Mouse (Mus musculus) midbrain, embryonic 13.5 days (tissue): ENCODE measurements around the gene Ankmy1. TPM values are rescaled to one million over a fixed set of nuclear protein-coding genes. Genes with fewer than 3 reads are reported as not detected.
A peak's percentile ranks its signal among the peaks of the same experiment; 100 is the strongest.

ENCODE experiments used
- ATAC-seq: fragments of 200-750 bp; cut with Nextera tagmentation; 2 replicates; pipeline ENCODE4 v1.8.0; 2017; ENCODE audit warnings: mild to moderate bottlenecking, moderate TSS enrichment, moderate library complexity
- H3K27ac ChIP-seq: fragments of 300-500 bp; sonication (generic); 2 replicates; pipeline ENCODE4 v1.5.1; 2015; ENCODE audit warnings: inconsistent platforms, mild to moderate bottlenecking, moderate library complexity
- H3K27me3 ChIP-seq: fragments of 300-500 bp; sonication (generic); 2 replicates; pipeline ENCODE4 v1.6.1; 2015; ENCODE audit warnings: mild to moderate bottlenecking, inconsistent platforms
- H3K36me3 ChIP-seq: fragments of 300-500 bp; sonication (generic); 2 replicates; pipeline ENCODE4 v1.6.1; 2015; ENCODE audit warnings: mild to moderate bottlenecking, inconsistent platforms
- H3K4me1 ChIP-seq: fragments of 300-500 bp; sonication (generic); replicated peaks from 2 replicates; pipeline ENCODE4 v1.6.1; 2015; ENCODE audit warnings: inconsistent platforms
- H3K4me2 ChIP-seq: fragments of 300-500 bp; sonication (generic); replicated peaks from 2 replicates; pipeline ENCODE4 v1.6.1; 2015; ENCODE audit warnings: moderate library complexity, mild to moderate bottlenecking, inconsistent platforms
- H3K4me3 ChIP-seq: fragments of 300-500 bp; sonication (generic); replicated peaks from 2 replicates; pipeline ENCODE4 v1.5.1; 2015; ENCODE audit warnings: mild to moderate bottlenecking, inconsistent platforms
- H3K9ac ChIP-seq: fragments of 300-500 bp; sonication (generic); replicated peaks from 2 replicates; pipeline ENCODE4 v1.6.1; 2015; ENCODE audit warnings: mild to moderate bottlenecking, inconsistent platforms
- H3K9me3 ChIP-seq: fragments of 300-500 bp; sonication (generic); 2 replicates; pipeline ENCODE4 v1.6.1; 2016; ENCODE audit warnings: mild to moderate bottlenecking, inconsistent platforms
- WGBS: fragments of 180-500 bp; shearing (Covaris S2); methylation state at CpG from one replicate; pipeline ENCODE4 v1.1.7; 2015; 5-methylcytosine and 5-hydroxymethylcytosine counted together
- polyA plus RNA-seq: library from polyadenylated mRNA; unstranded; fragments of >200 nt; fragmentation: Nextera tagmentation; extraction: Ambion mirVana; gene quantifications from 2 replicates; pipeline ENCODE4 v1.2.1, GENCODE M21; 2015

Gene Ankmy1
- polyA plus RNA-seq, 1 experiment from 2014 or later = 1.0 TPM

DNA sequence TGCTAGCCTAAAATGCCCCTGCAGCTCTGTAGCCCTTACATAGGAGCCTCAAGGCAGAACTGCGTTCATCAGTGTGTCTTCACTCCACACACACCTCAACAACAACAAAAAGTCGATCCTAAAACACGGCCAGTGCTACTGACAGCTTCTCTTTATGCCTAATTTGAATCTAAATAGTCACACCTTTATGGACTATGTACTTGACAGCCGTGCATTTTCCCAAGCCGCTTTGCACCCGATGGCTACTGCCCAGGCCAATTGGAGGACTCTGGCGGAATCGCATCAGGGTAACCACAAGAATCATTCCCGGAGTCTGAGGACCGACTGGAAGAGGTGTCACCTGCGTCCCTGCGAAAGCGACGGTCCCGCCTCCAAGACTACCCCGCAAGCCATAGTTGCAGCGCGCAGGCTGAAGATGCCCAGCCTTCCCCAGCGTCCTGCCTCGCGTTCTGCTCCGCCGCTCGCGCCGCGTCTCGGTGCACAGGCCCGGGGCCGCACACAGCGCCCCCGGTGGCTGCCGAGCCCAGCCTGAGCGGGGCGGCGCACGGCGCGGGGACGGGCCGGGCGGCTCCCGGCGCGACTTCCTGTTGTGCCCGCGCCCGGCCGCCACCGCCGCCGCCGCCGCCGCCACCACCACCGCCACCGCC is 7.7 kb upstream of the Ankmy1 start, which contains the start of gene Rnpepl1:
TSS of gene Rnpepl1 (plus strand) at position 545 of the 647 bp plus-strand sequence.
- WGBS = under 1% methylated on average over 34 of the region's 57 CpGs
- Histone ChIP-seq H3K9ac (peak within 1 kb of the TSS; percentile 94), H3K27ac (peak within 1 kb of the TSS; percentile 96), H3K4me3 (peak within 1 kb of the TSS; percentile 86), H3K9me3 (no peaks in the 10 kb centered on the region), H3K4me1 (peaks cover 50% of the 10 kb centered on the region), H3K36me3 (peaks cover 16% of the 10 kb centered on the region), H3K4me2 (peak within 1 kb of the TSS; percentile 96), H3K27me3 (peaks cover 15% of the 10 kb centered on the region; the same call in 1 of the 2 replicates)
- ATAC-seq = peak; percentile 79

- no peak for ATAC-seq
- Histone ChIP-seq H3K27me3 (peaks cover 15% of the 10 kb centered on the region; the same call in 1 of the 2 replicates), H3K4me1 (peaks cover 50% of the 10 kb centered on the region), H3K9me3 (no peaks in the 10 kb centered on the region), H3K27ac (no peak overlapping the region), H3K4me2 (peak overlapping the region; percentile 96; the same call in 1 of the 2 replicates), H3K36me3 (peaks cover 3% of the 10 kb centered on the region), H3K4me3 (no peak overlapping the region), H3K9ac (no peak overlapping the region)
- 67% methylated on average over 4 of the region's 4 CpGs for WGBS
These were observed 6.4 kb upstream of the Ankmy1 start for GRCm38 (mm10) chr1:92909068-92909467.

- Histone ChIP-seq H3K36me3 (no peaks in the 10 kb centered on the region), H3K9ac (no peak overlapping the region), H3K4me1 (peaks cover 46% of the 10 kb centered on the region), H3K4me3 (no peak overlapping the region), H3K4me2 (no peak overlapping the region), H3K9me3 (no peaks in the 10 kb centered on the region), H3K27ac (no peak overlapping the region), H3K27me3 (peaks cover 15% of the 10 kb centered on the region; the same call in 1 of the 2 replicates)
- WGBS = 89% methylated on average over 3 of the region's 3 CpGs
- ATAC-seq = no peak
These were observed 6.0 kb upstream of the Ankmy1 start for GRCm38 (mm10) chr1:92908664-92909063.

DNA sequence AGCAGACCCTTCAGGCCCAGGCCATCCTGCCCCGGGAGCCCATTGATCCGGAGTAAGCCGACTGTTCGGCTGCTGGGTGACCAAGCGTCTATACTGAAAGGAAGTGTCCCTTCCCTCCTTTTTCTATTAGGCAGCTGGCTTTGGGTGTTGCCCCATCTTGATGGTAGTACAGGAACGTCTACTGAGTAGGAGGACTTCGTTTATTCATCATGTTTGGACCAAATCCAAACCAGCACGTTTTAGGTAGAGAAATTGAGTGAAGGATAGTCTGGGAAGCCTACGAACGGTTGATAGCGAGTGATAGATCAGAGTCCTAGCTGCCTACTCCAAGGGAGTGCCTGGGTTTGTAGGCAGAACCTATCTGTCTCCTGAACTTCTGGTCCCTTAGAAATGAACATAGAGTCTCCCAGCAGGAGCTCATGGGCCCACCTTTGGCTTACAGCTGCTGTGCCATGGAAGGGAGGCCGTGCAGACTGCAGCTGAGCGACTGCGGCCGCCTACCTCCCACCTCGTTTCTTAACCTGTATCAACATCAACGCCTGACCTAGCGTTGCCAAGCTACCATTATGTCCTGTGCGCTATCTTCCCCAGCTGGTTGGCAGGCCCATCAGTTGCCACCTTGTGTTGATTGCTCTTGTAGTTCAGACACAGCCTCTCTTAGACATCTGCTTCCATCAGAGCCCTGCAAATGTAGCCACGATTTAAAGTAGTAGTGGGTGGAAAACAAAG is 5.1 kb upstream of the Ankmy1 start:
- 48% methylated on average over 20 of the region's 20 CpGs for WGBS
- Histone ChIP-seq H3K4me1 (peaks cover 48% of the 10 kb centered on the region), H3K27me3 (peaks cover 15% of the 10 kb centered on the region; the same call in 1 of the 2 replicates), H3K27ac (peak overlapping the region; percentile 91), H3K4me2 (peak overlapping the region; percentile 66), H3K4me3 (peak overlapping the region; percentile 70), H3K9me3 (no peaks in the 10 kb centered on the region), H3K9ac (peak overlapping the region; percentile 75), H3K36me3 (no peaks in the 10 kb centered on the region)
- ATAC-seq = no peak

GRCm38 (mm10) chr1:92906779-92907631 is 4.3 kb upstream of the Ankmy1 start, which contains the start of gene Dusp28:
Gene Dusp28 (plus strand): TSS chr1:92906981.
- Histone ChIP-seq H3K9ac (peak within 1 kb of the TSS; percentile 75), H3K27ac (peak within 1 kb of the TSS; percentile 91), H3K9me3 (no peaks in the 10 kb centered on the region), H3K4me3 (peak within 1 kb of the TSS; percentile 70), H3K36me3 (no peaks in the 10 kb centered on the region), H3K27me3 (peaks cover 15% of the 10 kb centered on the region), H3K4me1 (peaks cover 46% of the 10 kb centered on the region), H3K4me2 (peak within 1 kb of the TSS; percentile 66)
- ATAC-seq = peak; percentile 88
- under 1% methylated on average over 81 of the region's 81 CpGs for WGBS

DNA sequence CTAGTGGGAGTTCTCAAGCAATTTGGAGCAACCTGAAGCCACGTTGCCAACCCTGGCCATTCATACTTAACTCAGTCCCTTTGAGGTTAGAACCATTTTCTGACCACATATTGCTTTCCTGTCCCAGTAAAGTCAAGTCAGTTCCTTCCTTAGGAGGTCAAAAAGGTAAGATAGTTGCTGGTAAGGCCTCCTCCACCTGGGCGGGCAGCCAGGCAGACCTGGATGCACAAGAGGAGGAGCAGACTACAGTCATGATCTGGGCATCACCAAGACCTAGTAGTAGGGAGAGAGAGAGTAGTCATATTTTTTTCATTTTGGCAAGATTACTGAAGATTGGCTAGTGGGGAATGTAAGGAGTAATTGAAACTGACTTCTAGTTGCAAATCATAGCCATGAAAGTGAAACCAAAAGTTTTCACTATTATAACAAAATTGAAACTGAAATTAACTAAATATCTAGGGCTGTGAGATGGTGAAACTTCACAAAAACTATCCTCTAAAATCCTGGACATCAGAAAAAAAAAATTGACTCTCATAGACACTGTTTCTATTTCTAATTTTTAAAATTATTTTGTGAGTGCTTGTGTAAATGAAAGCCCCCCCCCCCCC is 3.1 kb upstream of the Ankmy1 start:
- H3K4me2 ChIP-seq = no peak overlapping the region
- H3K4me3 ChIP-seq = no peak overlapping the region
- H3K36me3 ChIP-seq = no peaks in the 10 kb centered on the region
- 93% methylated on average over 2 of the region's 2 CpGs for WGBS
- H3K4me1 ChIP-seq = peaks cover 37% of the 10 kb centered on the region
- ATAC-seq = no peak
- H3K9ac ChIP-seq = no peak overlapping the region
- no peak overlapping the region for H3K27ac ChIP-seq
- peaks cover 27% of the 10 kb centered on the region for H3K27me3 ChIP-seq
- no peaks in the 10 kb centered on the region for H3K9me3 ChIP-seq

DNA sequence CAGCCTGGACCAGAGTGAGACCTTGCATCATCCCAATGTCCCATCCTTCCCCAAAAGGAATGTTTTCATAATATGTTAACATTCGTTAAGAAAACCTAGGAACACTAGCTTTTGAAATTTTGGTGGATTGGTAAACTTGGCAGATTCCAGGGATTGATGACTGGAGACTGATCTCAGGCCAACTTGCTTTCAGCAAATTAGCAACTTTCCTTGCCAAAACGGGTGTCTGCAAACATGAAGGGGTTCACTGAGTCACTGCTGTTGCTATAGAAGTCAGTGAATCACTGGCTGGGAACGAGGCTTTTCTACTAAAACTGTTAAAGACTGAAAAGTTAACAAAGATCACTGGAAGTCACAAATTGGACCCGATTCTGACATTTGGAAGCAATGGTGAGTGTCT is 921 bp upstream of the Ankmy1 start:
- H3K9ac ChIP-seq = no peak overlapping the region
- H3K9me3 ChIP-seq = no peaks in the 10 kb centered on the region
- H3K4me1 ChIP-seq = peaks cover 24% of the 10 kb centered on the region
- WGBS = 84% methylated on average over 4 of the region's 4 CpGs
- no peak overlapping the region for H3K4me2 ChIP-seq
- H3K27me3 ChIP-seq = peaks cover 30% of the 10 kb centered on the region
- no peak for ATAC-seq
- H3K4me3 ChIP-seq = no peak overlapping the region
- H3K27ac ChIP-seq = no peak overlapping the region
- H3K36me3 ChIP-seq = no peaks in the 10 kb centered on the region

- 9% methylated on average over 3 of the region's 3 CpGs for WGBS
These were observed 7.6 kb downstream of the Ankmy1 start for GRCm38 (mm10) chr1:92895089-92895488.

DNA sequence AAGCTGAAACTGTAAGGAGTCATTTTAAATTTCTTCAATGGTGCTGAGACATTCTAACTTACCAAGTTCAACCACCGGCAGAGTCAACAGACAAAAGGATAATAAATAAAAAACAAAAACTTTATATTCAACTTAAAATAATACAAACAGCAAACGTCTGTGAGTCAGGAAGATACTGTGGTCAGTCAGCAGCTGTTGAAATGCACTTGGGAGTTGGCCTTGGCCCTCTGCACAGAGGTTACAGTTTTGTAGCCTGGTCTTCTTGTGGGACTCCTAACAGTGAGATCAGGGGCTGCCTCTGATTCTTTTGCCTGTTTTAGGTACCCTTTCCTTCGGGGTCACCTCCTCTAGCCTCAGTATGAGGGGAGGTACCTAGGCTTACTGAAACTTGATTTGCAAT is 8.8 kb downstream of the Ankmy1 start:
- no peak overlapping the region for H3K27ac ChIP-seq
- H3K4me3 ChIP-seq = no peak overlapping the region
- WGBS = 78% methylated on average over 3 of the region's 3 CpGs
- H3K9me3 ChIP-seq = no peaks in the 10 kb centered on the region
- H3K9ac ChIP-seq = no peak overlapping the region
- H3K36me3 ChIP-seq = no peaks in the 10 kb centered on the region
- H3K27me3 ChIP-seq = 0 out of 2 replicates have a peak, but pooled peaks cover 3% of the 10 kb centered on the region
- no peaks in the 10 kb centered on the region for H3K4me1 ChIP-seq
- ATAC-seq = no peak
- H3K4me2 ChIP-seq = no peak overlapping the region

More at GRCm38 (mm10) chr1:92895089-92895488, 7.6 kb downstream of the Ankmy1 start:
- peak; percentile 85 for ATAC-seq
- Histone ChIP-seq H3K36me3 (no peaks in the 10 kb centered on the region), H3K4me3 (no peak overlapping the region), H3K4me1 (no peaks in the 10 kb centered on the region), H3K27ac (no peak overlapping the region), H3K9me3 (no peaks in the 10 kb centered on the region), H3K27me3 (0 out of 2 replicates have a peak, but pooled peaks cover 10% of the 10 kb centered on the region), H3K4me2 (no peak overlapping the region), H3K9ac (no peak overlapping the region)

- no peak overlapping the region for H3K4me2 ChIP-seq
- WGBS = 65% methylated on average over 3 of the region's 3 CpGs
- ATAC-seq = no peak
These were observed 9.9 kb downstream of the Ankmy1 start for GRCm38 (mm10) chr1:92892791-92893190.

GRCm38 (mm10) chr1:92888901-92889655 is 13.6 kb downstream of the Ankmy1 start:
- no peak overlapping the region for H3K9ac ChIP-seq
- H3K4me3 ChIP-seq = no peak overlapping the region
- H3K36me3 ChIP-seq = no peaks in the 10 kb centered on the region
- H3K27me3 ChIP-seq = no peaks in the 10 kb centered on the region
- H3K4me2 ChIP-seq = no peak overlapping the region
- no peaks in the 10 kb centered on the region for H3K4me1 ChIP-seq
- no peaks in the 10 kb centered on the region for H3K9me3 ChIP-seq
- WGBS = 73% methylated on average over 7 of the region's 7 CpGs
- ATAC-seq = no peak
- H3K27ac ChIP-seq = no peak overlapping the region

More at GRCm38 (mm10) chr1:92892791-92893190, 9.9 kb downstream of the Ankmy1 start:
- H3K27ac ChIP-seq = no peak overlapping the region
- no peaks in the 10 kb centered on the region for H3K9me3 ChIP-seq
- H3K27me3 ChIP-seq = 0 out of 2 replicates have a peak, but pooled peaks cover 3% of the 10 kb centered on the region
- H3K4me1 ChIP-seq = no peaks in the 10 kb centered on the region
- no peaks in the 10 kb centered on the region for H3K36me3 ChIP-seq
- no peak overlapping the region for H3K9ac ChIP-seq
- no peak overlapping the region for H3K4me3 ChIP-seq
